In genomic region chr5:122062479-122062878, GRCm38 (mm10) we compare ENCODE assay signal across 9 mouse cellular contexts. TPM values are rescaled to one million over a fixed set of nuclear protein-coding genes. Genes with fewer than 3 reads are reported as not detected.
DNase-seq lines count a peak whose midpoint lies in the region; ATAC-seq and TF ChIP-seq lines count a peak whose summit lies in the region.
"Had no signal": no experiment of that assay in that cellular context is flagged by ENCODE, and none has a peak within 500 bp of the region (broad histone marks: within the 10 kb centered on the region; RNA-seq: fewer than 3 reads in every experiment).

No protein-coding gene starts in this region.

- H3K4me1 ChIP-seq in heart, embryonic 16.5 days (ENCODE audit: control insufficient read depth, insufficient read depth, low read length), result peaks cover 20% of the 10 kb centered on the region
- H3K4me1 ChIP-seq in limb, embryonic 12.5 days (replicated peaks), result peaks cover 21% of the 10 kb centered on the region; the same call in 1 of the 2 replicates
- H3K4me1 ChIP-seq in limb, embryonic 10.5 days, result peaks cover 34% of the 10 kb centered on the region
- H3K4me1 ChIP-seq in ES-Bruce4 (ENCODE audit: control insufficient read depth, insufficient read depth, low read length), result peaks cover 2% of the 10 kb centered on the region
- H3K4me1 ChIP-seq in embryonic facial prominence, embryonic 15.5 days, result peaks cover 7% of the 10 kb centered on the region; the same call in 1 of the 2 replicates

- peak overlapping the region; percentile 29; the same call in 1 of the 2 replicates for H3K27ac ChIP-seq in heart, embryonic 16.5 days (ENCODE audit: low read length)
- no peak overlapping the region for H3K27ac ChIP-seq in limb, embryonic 12.5 days
- no peak overlapping the region for H3K27ac ChIP-seq in limb, embryonic 10.5 days
- no peak overlapping the region for H3K27ac ChIP-seq in ES-Bruce4 (ENCODE audit: insufficient read depth, low read length)
- H3K27ac ChIP-seq in embryonic facial prominence, embryonic 15.5 days (replicated peaks), result no peak overlapping the region

- TF ChIP-seq POLR2A in ES-Bruce4 (IDR thresholded peaks at IDR 0.05; ENCODE audit: insufficient read depth, low read length), result no peak

- peak; percentile 25; the same call in 1 of the 2 replicates for ATAC-seq in heart, embryonic 16.5 days (replicated peaks; ENCODE audit: extremely low read depth, insufficient read depth, low FRiP score)
- no peak for ATAC-seq in limb, embryonic 12.5 days (ENCODE audit: insufficient number of reproducible peaks, insufficient read depth, low FRiP score, low TSS enrichment, low read depth)
- ATAC-seq in embryonic facial prominence, embryonic 15.5 days (ENCODE audit: insufficient number of reproducible peaks, low FRiP score, low TSS enrichment, low read depth), result no peak

- peak overlapping the region; percentile 22; the same call in 1 of the 2 replicates for H3K4me3 ChIP-seq in heart, embryonic 16.5 days (ENCODE audit: low read length)
- H3K4me3 ChIP-seq in limb, embryonic 12.5 days (replicated peaks), result no peak overlapping the region
- H3K4me3 ChIP-seq in limb, embryonic 10.5 days, result no peak overlapping the region
- peak overlapping the region; percentile 26 for H3K4me3 ChIP-seq in ES-Bruce4 (ENCODE audit: low read depth, low read length)
- H3K4me3 ChIP-seq in embryonic facial prominence, embryonic 15.5 days (replicated peaks), result no peak overlapping the region

- H3K9ac ChIP-seq in heart, embryonic 16.5 days (ENCODE audit: low read length), result peak overlapping the region; percentile 56; the same call in 1 of the 2 replicates
- no peak overlapping the region for H3K9ac ChIP-seq in limb, embryonic 12.5 days (replicated peaks)
- no peak overlapping the region for H3K9ac ChIP-seq in ES-Bruce4 (ENCODE audit: low read depth, poor library complexity, severe bottlenecking)
- no peak overlapping the region for H3K9ac ChIP-seq in embryonic facial prominence, embryonic 15.5 days

- TF ChIP-seq EP300 in ES-Bruce4 (IDR thresholded peaks at IDR 0.05; ENCODE audit: insufficient read depth, low read depth, low read length), result no peak

- no peak for DNase-seq in heart, adult 9 months (ENCODE audit: low spot score in 2 of 2)
- no peak for DNase-seq in limb, embryonic 10.5 days (ENCODE audit: low spot score)
- no peak for DNase-seq in urinary bladder, adult 2 months (ENCODE audit: low spot score)
- DNase-seq: cerebellum, adult 9-10 months; lung, postnatal 14 days had no signal

- H3K4me2 ChIP-seq in heart, embryonic 16.5 days (ENCODE audit: low read depth, low read length), result peak overlapping the region; percentile 57
- peak overlapping the region; percentile 23; the same call in 1 of the 2 replicates for H3K4me2 ChIP-seq in limb, embryonic 12.5 days
- H3K4me2 ChIP-seq in embryonic facial prominence, embryonic 15.5 days (replicated peaks), result peak overlapping the region; percentile 23; the same call in 1 of the 2 replicates

- H3K36me3 ChIP-seq in heart, embryonic 16.5 days (ENCODE audit: control insufficient read depth, insufficient read depth), result no peaks in the 10 kb centered on the region
- no peaks in the 10 kb centered on the region for H3K36me3 ChIP-seq in limb, embryonic 12.5 days
- no peaks in the 10 kb centered on the region for H3K36me3 ChIP-seq in limb, embryonic 10.5 days
- H3K36me3 ChIP-seq in ES-Bruce4 (ENCODE audit: control insufficient read depth, insufficient read depth, low read length, poor library complexity, severe bottlenecking), result no peaks in the 10 kb centered on the region
- H3K36me3 ChIP-seq in embryonic facial prominence, embryonic 15.5 days, result no peaks in the 10 kb centered on the region

- peaks cover 4% of the 10 kb centered on the region for H3K9me3 ChIP-seq in heart, embryonic 16.5 days (replicated peaks; ENCODE audit: control insufficient read depth, low read length)
- H3K9me3 ChIP-seq in limb, embryonic 12.5 days, result peaks cover 6% of the 10 kb centered on the region
- no peaks in the 10 kb centered on the region for H3K9me3 ChIP-seq in limb, embryonic 10.5 days (replicated peaks)
- no peaks in the 10 kb centered on the region for H3K9me3 ChIP-seq in ES-Bruce4 (replicated peaks; ENCODE audit: control insufficient read depth, insufficient read depth, low read length, poor library complexity, severe bottlenecking)
- H3K9me3 ChIP-seq in embryonic facial prominence, embryonic 15.5 days (replicated peaks), result no peaks in the 10 kb centered on the region

- H3K27me3 ChIP-seq in heart, embryonic 16.5 days (ENCODE audit: control insufficient read depth, insufficient read depth, low read length), result no peaks in the 10 kb centered on the region
- H3K27me3 ChIP-seq in limb, embryonic 12.5 days, result peaks cover 7% of the 10 kb centered on the region; the same call in 1 of the 2 replicates
- no peaks in the 10 kb centered on the region for H3K27me3 ChIP-seq in limb, embryonic 10.5 days (ENCODE audit: low read depth, poor library complexity, severe bottlenecking)
- H3K27me3 ChIP-seq in ES-Bruce4 (ENCODE audit: control insufficient read depth, insufficient read depth, low read length, poor library complexity, severe bottlenecking), result no peaks in the 10 kb centered on the region
- 0 out of 2 replicates have a peak, but pooled peaks cover 3% of the 10 kb centered on the region for H3K27me3 ChIP-seq in embryonic facial prominence, embryonic 15.5 days

- 10% methylated on average over 12 of the region's 12 CpGs for WGBS in heart, embryonic 16.5 days
- 37% methylated on average over 12 of the region's 12 CpGs for WGBS in limb, embryonic 12.5 days
- WGBS in limb, embryonic 10.5 days, result 22% methylated on average over 12 of the region's 12 CpGs
- WGBS in embryonic facial prominence, embryonic 15.5 days, result 22% methylated on average over 12 of the region's 12 CpGs

- TF ChIP-seq CTCF in ES-Bruce4 (IDR thresholded peaks at IDR 0.05; ENCODE audit: low read depth, low read length), result no peak

RNA-seq across cellular contexts. Expression of gene Cux2, which starts 12.6 kb away (rescaled TPM):
- 3.0 and 3.7 TPM in 2 replicates for polyA plus RNA-seq in heart, embryonic 16.5 days (2015; fragmentation: Nextera tagmentation; extraction: Ambion mirVana)
- polyA plus RNA-seq in limb, embryonic 12.5 days (2016; fragmentation: Nextera tagmentation; extraction: Ambion mirVana), result 5.0 and 5.9 TPM in 2 replicates
- 2.9 and 4.4 TPM in 2 replicates for polyA plus RNA-seq in limb, embryonic 10.5 days (2016; fragmentation: Nextera tagmentation; extraction: Ambion mirVana)
- polyA plus RNA-seq in ES-Bruce4 (2011; ENCODE audit: insufficient read depth, insufficient read length, low read depth, missing spikeins), result 2.9 and 3.6 TPM in 2 replicates
- 1.6 and 4.1 TPM in 2 replicates for polyA plus RNA-seq in embryonic facial prominence, embryonic 15.5 days (2015; fragmentation: Nextera tagmentation; extraction: Ambion mirVana)
- 4.7 and 5.1 TPM in 2 replicates for polyA plus RNA-seq in urinary bladder, adult 2 months (2012; rRNA removed)

RNA-seq across cellular contexts. Expression of gene Myl2, which starts 38.3 kb away (rescaled TPM):
- 7,978 and 9,755 TPM in 2 replicates for polyA plus RNA-seq in heart, embryonic 16.5 days (2015; fragmentation: Nextera tagmentation; extraction: Ambion mirVana)
- polyA plus RNA-seq in limb, embryonic 12.5 days (2016; fragmentation: Nextera tagmentation; extraction: Ambion mirVana), result 1.8 TPM in 1 of 2 replicates, not detected in the other
- 3.1 TPM in 2 replicates for polyA plus RNA-seq in limb, embryonic 10.5 days (2016; fragmentation: Nextera tagmentation; extraction: Ambion mirVana)
- not detected in 2 replicates for polyA plus RNA-seq in ES-Bruce4 (2011; ENCODE audit: insufficient read depth, insufficient read length, low read depth, missing spikeins)
- polyA plus RNA-seq in embryonic facial prominence, embryonic 15.5 days (2015; fragmentation: Nextera tagmentation; extraction: Ambion mirVana), result 3.6 and 4.6 TPM in 2 replicates
- polyA plus RNA-seq in urinary bladder, adult 2 months (2012; rRNA removed), result not detected in 2 replicates

Comparison
In these comparisons a context has a peak if more than half of its experiments do, and no peak if none do; other contexts are left out.
1. H3K4me3 ChIP-seq: peak in heart, embryonic 16.5 days (single experiment) and ES-Bruce4 (single experiment); none in limb, embryonic 12.5 days (single experiment), limb, embryonic 10.5 days (single experiment) and embryonic facial prominence, embryonic 15.5 days (single experiment).
2. RNA of gene Myl2, which starts 38.3 kb away (polyA plus RNA-seq): 7,978 to 9,755 TPM in heart, embryonic 16.5 days; 3.6 to 4.6 TPM in embryonic facial prominence, embryonic 15.5 days, 3.1 TPM in limb, embryonic 10.5 days, 1.8 TPM in limb, embryonic 12.5 days, not detected in urinary bladder, adult 2 months and not detected in ES-Bruce4; every median in the first group is over 1,000 times any median in the second.
3. Peak in every context shown above with its lines, with median percentiles within 50 percentile points of each other: H3K4me2 ChIP-seq.